Mouse (Mus musculus) thymus, adult 2 months (tissue): ENCODE results near the gene Fam160b1. TPM values are rescaled to one million over a fixed set of nuclear protein-coding genes. Genes with fewer than 3 reads are reported as not detected.

Experiments
- DNase-seq: peaks from one replicate; pipeline ENCODE4 v3.0.0; 2021
- H3K27ac ChIP-seq: fragments of 200-500 bp; 2 replicates; pipeline ENCODE4 v1.5.1; 2012; ENCODE audit warnings: low read length, control low read depth; ENCODE audit not compliant: control insufficient read depth, insufficient read depth
- H3K27me3 ChIP-seq: fragments of 200-500 bp; 2 replicates; pipeline ENCODE4 v1.6.1; 2012; ENCODE audit warnings: mild to moderate bottlenecking, low read length, moderate library complexity, mixed read lengths; ENCODE audit not compliant: control insufficient read depth, insufficient read depth
- H3K36me3 ChIP-seq: fragments of 200-500 bp; 2 replicates; pipeline ENCODE4 v1.6.1; 2012; ENCODE audit warnings: mild to moderate bottlenecking, low read length, moderate library complexity; ENCODE audit not compliant: control insufficient read depth, insufficient read depth
- H3K4me1 ChIP-seq: fragments of 200-500 bp; replicated peaks from 2 replicates; pipeline ENCODE4 v1.6.1; 2012; ENCODE audit warnings: low read length; ENCODE audit not compliant: control insufficient read depth, insufficient read depth
- H3K4me3 ChIP-seq: fragments of 200-500 bp; 2 replicates; pipeline ENCODE4 v1.5.1; 2012; ENCODE audit warnings: mild to moderate bottlenecking, low read length, control low read depth, moderate library complexity; ENCODE audit not compliant: control insufficient read depth, insufficient read depth
- CTCF ChIP-seq: fragments of 200-500 bp; IDR thresholded peaks from 2 replicates; pipeline ENCODE4 v1.5.1; 2012; ENCODE audit warnings: mild to moderate bottlenecking, control low read depth, low read length, moderate library complexity, borderline replicate concordance; ENCODE audit not compliant: control insufficient read depth, poor library complexity, insufficient read depth; ENCODE audit errors: extremely low read depth
- POLR2A ChIP-seq: fragments of 200-500 bp; IDR thresholded peaks from 2 replicates; pipeline ENCODE4 v1.6.1; 2012; ENCODE audit warnings: mild to moderate bottlenecking, low read length, control low read depth, moderate library complexity; ENCODE audit not compliant: control insufficient read depth, poor library complexity, insufficient read depth; ENCODE audit errors: extremely low read depth
- WGBS: fragments of 180-500 bp; shearing (Covaris S2); methylation state at CpG from one replicate; pipeline ENCODE4 v1.1.7; 2018; 5-methylcytosine and 5-hydroxymethylcytosine counted together
- polyA plus RNA-seq: library from polyadenylated mRNA; depleted of rRNA; stranded (reverse); fragments of >200 nt; gene quantifications from 2 replicates; pipeline ENCODE4 v1.2.3, GENCODE M21; 2012

Fam160b1 gene
- polyA plus RNA-seq, 1 experiment, result 28.3 TPM

DNA sequence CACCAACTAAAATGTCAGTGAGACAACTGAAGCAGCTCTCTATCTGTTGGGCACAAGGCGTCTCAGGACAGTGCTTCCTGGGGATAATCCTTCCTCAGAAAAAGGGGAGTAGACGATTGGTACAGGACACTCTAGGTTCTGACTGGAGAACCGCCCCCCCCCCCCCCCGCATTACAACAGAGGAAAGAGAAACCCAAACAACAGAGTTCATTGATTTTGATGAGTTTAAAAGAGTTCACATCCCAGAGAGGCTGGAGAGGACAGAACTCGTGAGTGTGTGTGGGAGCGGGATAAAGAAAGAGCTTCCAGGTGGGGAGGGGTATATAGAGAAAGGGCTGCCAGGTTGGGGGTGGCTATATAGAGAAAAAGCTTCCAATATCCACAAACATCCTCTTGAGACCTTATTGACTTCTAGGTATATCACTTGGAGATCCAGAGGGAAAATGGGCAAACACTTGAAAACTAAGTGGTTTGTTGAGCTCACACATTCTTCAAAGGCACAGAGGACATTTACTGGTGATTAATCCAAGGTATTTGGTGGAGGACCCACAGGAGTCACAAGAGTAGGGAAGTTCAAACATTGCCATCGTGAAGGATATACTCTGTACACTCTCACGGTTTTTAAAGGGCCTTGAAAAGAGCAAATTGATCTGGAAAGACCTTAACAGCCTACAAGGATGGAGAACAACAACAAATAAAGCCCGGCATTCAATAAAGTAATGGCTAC lies 39.7 kb upstream of the Fam160b1 start:
- Histone ChIP-seq H3K27me3 (no peaks in the 10 kb centered on the region), H3K36me3 (no peaks in the 10 kb centered on the region), H3K4me3 (no peak overlapping the region), H3K4me1 (no peaks in the 10 kb centered on the region), H3K27ac (no peak overlapping the region)
- no peak for DNase-seq
- TF ChIP-seq CTCF (no peak), POLR2A (no peak)
- 86% methylated on average over 9 of the region's 9 CpGs for WGBS

DNA sequence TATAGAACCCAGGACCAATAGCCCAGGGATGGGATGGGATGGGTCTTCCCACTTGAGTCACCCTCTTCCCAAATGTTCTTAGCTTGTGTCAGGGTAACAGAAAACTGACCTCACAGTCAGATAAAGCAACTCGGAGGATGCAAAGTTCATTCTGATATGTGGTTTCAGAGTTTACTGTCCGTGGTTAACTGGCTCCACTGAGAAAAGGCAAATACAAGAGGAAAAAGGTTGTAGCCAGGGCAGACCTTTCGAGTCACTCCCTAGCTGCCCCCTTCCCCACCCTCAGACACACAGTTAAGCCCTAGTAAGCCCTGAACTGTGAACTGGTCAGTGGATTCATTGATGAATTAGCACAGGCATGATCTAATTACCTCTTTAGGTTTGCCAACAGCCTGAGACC lies 38.6 kb upstream of the Fam160b1 start:
- no peaks in the 10 kb centered on the region for H3K4me1 ChIP-seq
- no peak for DNase-seq
- TF ChIP-seq POLR2A (no peak), CTCF (no peak)
- H3K4me3 ChIP-seq, result no peak overlapping the region
- 59% methylated on average over 3 of the region's 3 CpGs for WGBS
- H3K27ac ChIP-seq, result no peak overlapping the region
- H3K36me3 ChIP-seq, result no peaks in the 10 kb centered on the region
- H3K27me3 ChIP-seq, result no peaks in the 10 kb centered on the region

DNA sequence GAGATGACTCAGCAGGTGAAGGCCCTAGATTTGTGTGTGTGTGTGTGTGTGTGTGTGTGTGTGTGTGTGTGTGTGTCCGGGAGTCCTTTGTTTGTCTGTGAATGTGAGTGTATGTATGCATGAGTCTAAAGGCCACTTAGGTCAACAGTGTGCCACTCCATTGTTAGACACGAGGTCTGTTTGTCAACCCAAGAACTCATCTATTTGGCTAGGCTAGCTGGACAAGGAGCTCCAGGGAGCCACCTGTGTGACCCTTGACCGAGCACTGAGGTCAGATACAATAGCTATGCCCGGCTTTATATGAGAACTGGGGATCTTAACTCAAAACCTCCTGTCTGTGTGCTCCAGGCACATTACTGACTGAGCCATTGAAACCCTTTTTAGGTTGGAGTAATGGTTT lies 38.0 kb upstream of the Fam160b1 start:
- no peak for TF ChIP-seq POLR2A
- no peak for TF ChIP-seq CTCF
- no peaks in the 10 kb centered on the region for H3K4me1 ChIP-seq
- no peak overlapping the region for H3K4me3 ChIP-seq
- DNase-seq, result no peak
- 95% methylated on average over 4 of the region's 4 CpGs for WGBS
- H3K27me3 ChIP-seq, result no peaks in the 10 kb centered on the region
- no peak overlapping the region for H3K27ac ChIP-seq
- no peaks in the 10 kb centered on the region for H3K36me3 ChIP-seq

DNA sequence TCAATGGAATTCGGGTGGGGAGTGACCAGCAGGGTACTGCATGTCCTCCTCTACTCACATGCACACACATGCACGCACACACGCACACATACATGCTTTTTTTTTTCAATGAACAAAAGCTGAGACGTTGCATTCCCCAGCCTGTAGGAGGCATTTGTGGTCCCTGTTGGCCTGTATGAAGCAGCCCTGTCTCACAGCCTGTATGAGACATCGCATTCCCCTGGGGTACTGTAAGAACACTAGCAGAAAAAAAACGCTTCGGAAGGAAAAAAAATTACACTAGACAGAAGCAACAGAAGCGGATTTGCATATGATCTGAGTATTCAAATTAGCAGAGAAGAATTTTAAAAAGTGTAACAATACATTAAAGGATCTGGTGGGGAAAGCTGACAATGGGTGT lies 37.4 kb upstream of the Fam160b1 start:
- no peak for DNase-seq
- no peaks in the 10 kb centered on the region for H3K27me3 ChIP-seq
- 78% methylated on average over 8 of the region's 8 CpGs for WGBS
- H3K27ac ChIP-seq, result no peak overlapping the region
- H3K4me1 ChIP-seq, result no peaks in the 10 kb centered on the region
- TF ChIP-seq POLR2A, result no peak
- H3K4me3 ChIP-seq, result no peak overlapping the region
- no peaks in the 10 kb centered on the region for H3K36me3 ChIP-seq

DNA sequence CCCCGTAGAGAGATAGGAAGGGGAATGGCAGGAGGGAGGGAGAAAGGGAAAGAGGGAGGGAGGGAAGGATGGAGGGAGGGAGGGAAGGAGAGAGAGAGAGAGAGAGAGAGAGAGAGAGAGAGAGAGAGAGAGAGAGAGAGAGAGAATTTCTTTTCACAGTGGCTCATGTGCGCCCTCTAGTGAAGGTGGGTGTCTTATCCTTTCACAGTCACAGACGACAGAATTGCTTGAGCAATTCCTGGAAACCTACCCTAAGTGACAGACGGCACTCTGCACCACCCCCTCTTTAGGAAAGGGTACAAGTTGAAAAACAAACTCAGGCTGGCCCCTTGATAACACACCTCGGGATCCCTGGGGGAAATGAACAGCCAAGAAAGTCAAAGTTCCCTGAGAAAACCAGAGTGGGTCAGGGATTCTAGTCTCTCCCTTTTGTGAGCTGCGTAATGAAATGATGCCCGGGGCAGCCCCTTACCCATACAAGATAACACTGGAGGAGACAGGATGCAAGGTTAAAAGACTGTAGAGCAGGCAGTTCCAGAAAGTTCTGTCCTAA lies 34.7 kb upstream of the Fam160b1 start:
- Histone ChIP-seq H3K27ac (no peak overlapping the region), H3K36me3 (no peaks in the 10 kb centered on the region), H3K27me3 (no peaks in the 10 kb centered on the region), H3K4me1 (0 out of 2 replicates have a peak, but pooled peaks cover 2% of the 10 kb centered on the region), H3K4me3 (no peak overlapping the region)
- no peak for TF ChIP-seq POLR2A
- TF ChIP-seq CTCF, result no peak
- WGBS, result 34% methylated on average over 7 of the region's 7 CpGs
- peak; percentile 65 for DNase-seq

DNA sequence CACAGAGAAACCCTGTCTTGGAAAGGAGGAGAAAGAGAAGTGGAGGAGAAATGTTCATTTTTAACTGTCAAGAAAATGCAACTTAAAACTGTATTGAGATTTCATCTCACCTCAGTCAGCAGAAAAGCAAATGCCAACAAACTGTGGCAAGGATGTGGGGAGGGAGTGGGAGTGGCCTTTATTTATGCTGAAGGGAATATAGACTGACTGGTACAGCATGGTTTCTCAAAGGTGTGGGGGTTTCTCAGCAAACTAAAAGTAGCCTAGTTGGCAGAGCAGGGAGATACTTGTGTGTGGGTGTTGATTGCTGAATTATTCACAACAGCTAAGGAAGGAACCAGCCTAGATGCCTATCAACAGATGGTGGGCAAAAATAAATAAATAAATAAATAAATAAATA lies 32.8 kb upstream of the Fam160b1 start:
- H3K27me3 ChIP-seq, result no peaks in the 10 kb centered on the region
- 0 out of 2 replicates have a peak, but pooled peaks cover 2% of the 10 kb centered on the region for H3K4me1 ChIP-seq
- H3K36me3 ChIP-seq, result no peaks in the 10 kb centered on the region
- DNase-seq, result no peak
- TF ChIP-seq CTCF (no peak), POLR2A (no peak)
- H3K4me3 ChIP-seq, result no peak overlapping the region
- H3K27ac ChIP-seq, result no peak overlapping the region
